Mouse (Mus musculus) central nervous system, embryonic 11.5 days (tissue): ENCODE data around the gene Rnf223. TPM values are rescaled to one million over a fixed set of nuclear protein-coding genes. Genes with fewer than 3 reads are reported as not detected.

Experiments
- polyA plus RNA-seq: library from polyadenylated mRNA; depleted of rRNA; stranded (reverse); fragments of >200 nt; gene quantifications from 2 replicates; pipeline ENCODE4 v1.2.3, GENCODE M21; 2012; rRNA removed

The Rnf223 gene
- 2.9 and 4.2 TPM in 2 replicates for polyA plus RNA-seq

DNA sequence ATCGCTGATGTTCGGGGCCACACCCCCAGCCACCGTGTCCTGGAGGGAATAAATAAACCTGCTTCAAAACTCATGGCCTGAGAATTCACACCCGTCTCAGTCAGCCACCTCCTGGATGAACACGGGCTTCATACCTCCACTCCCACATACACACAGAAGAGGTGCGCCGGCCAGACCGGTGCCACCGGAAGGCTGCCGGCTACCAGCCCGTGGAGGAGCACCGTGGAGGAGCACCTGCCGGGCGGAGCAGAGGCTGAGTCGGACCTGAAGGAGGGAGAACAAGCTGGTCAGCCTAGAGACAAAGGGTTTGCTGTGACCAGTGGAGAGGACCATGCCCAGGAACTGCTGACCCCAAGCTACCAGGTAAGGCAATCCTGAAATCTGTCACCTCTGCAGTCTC, at the start of gene Rnf223:
TSS of gene Rnf223 (plus strand) at position 78 of the 400 bp plus-strand sequence.

DNA sequence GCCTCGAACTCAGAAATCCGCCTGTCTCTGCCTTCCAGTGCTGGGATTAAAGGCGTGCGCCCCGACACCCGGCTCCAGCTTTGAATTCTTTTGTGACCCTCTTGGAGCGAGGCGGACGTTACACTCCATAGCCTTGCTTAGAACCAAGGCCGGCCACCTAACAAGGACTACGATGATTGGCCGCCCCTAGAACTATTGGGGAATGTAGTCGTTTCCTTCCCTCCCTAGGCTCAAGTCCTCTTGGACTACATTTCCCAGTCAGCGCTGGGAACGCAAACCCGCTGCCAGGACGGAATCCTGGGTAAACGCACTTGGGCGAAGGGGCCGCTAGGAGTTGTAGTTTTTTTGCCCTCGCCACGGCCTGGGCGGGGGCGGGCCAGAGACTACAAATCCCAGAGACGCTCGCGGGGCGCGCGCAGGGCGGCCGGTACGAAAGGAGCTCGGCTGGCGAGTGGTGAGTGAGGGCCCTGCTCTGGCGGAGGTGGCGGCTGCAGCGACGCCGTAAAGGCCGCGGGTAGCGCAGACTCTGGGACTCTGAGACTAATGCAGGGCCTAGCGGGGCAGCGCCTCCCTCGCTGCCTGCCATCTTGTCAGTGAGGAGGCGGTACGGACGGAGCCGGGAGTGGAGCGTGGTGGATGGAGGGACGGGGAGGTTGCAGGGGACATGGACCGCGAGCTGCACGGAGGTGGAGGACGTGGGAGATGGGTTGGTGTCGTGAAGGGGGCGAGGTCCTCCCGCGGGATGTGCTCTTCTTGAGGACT, 20.6 kb upstream of the Rnf223 start, which contains the start of gene 9430015G10Rik:
TSS of gene 9430015G10Rik (plus strand) at position 413 of the 762 bp plus-strand sequence.

Other genes with a start within 250 kb of the Rnf223 start
- 58.7 and 62.5 TPM in 2 replicates for gene Pusl1, start 238.7 kb upstream of the Rnf223 start, polyA plus RNA-seq
- 44.4 and 50.6 TPM in 2 replicates for gene Acap3, start 238.7 kb upstream of the Rnf223 start, polyA plus RNA-seq
- gene Ube2j2, start 186.7 kb upstream of the Rnf223 start, polyA plus RNA-seq, result 112 and 120 TPM in 2 replicates
- 14.8 and 17.7 TPM in 2 replicates for gene C1qtnf12, start 168.2 kb upstream of the Rnf223 start, polyA plus RNA-seq
- 8.5 and 10.3 TPM in 2 replicates for gene B3galt6, start 137.9 kb upstream of the Rnf223 start, polyA plus RNA-seq
- gene Sdf4, start 137.6 kb upstream of the Rnf223 start, polyA plus RNA-seq, result 76.6 and 90.7 TPM in 2 replicates
- 4.2 and 4.4 TPM in 2 replicates for gene Tnfrsf4, start 116.7 kb upstream of the Rnf223 start, polyA plus RNA-seq
- 0.06 and 0.16 TPM in 2 replicates for gene Tnfrsf18, start 104.3 kb upstream of the Rnf223 start, polyA plus RNA-seq
- 0.24 and 0.45 TPM in 2 replicates for gene Ttll10, start 71.1 kb upstream of the Rnf223 start, polyA plus RNA-seq
- 58.0 and 88.7 TPM in 2 replicates for gene 9430015G10Rik, start 20.5 kb upstream of the Rnf223 start, polyA plus RNA-seq
- 227 and 301 TPM in 2 replicates for gene Agrn, start 67.0 kb downstream of the Rnf223 start, polyA plus RNA-seq
- gene Isg15, start 70.3 kb downstream of the Rnf223 start, polyA plus RNA-seq, result 1.0 and 1.2 TPM in 2 replicates
- 5.1 and 8.3 TPM in 2 replicates for gene AW011738, start 72.8 kb downstream of the Rnf223 start, polyA plus RNA-seq
- gene Perm1, start 85.4 kb downstream of the Rnf223 start, polyA plus RNA-seq, result 0.80 and 0.85 TPM in 2 replicates
- 53.9 and 68.3 TPM in 2 replicates for gene Plekhn1, start 104.3 kb downstream of the Rnf223 start, polyA plus RNA-seq
- 115 and 144 TPM in 2 replicates for gene Noc2l, start 105.5 kb downstream of the Rnf223 start, polyA plus RNA-seq
- 5.3 and 5.9 TPM in 2 replicates for gene Samd11, start 125.1 kb downstream of the Rnf223 start, polyA plus RNA-seq
- not detected in 2 replicates for gene Vmn2r-ps159, start 200.6 kb downstream of the Rnf223 start, polyA plus RNA-seq